Mouse (Mus musculus) CH12.LX (cell line): ENCODE results near the gene Rbm25. TPM values are rescaled to one million over a fixed set of nuclear protein-coding genes. Genes with fewer than 3 reads are reported as not detected.

Experiments
- DNase-seq: peaks from one replicate; pipeline ENCODE4 v3.0.0-alpha.2; 2013; ENCODE audit errors: extremely low read depth
- H3K27ac ChIP-seq: 2 replicates; pipeline ENCODE4 v1.5.1; 2012; ENCODE audit warnings: low read depth, mild to moderate bottlenecking, control low read depth, moderate library complexity; ENCODE audit not compliant: insufficient read depth
- H3K27me3 ChIP-seq: replicated peaks from 2 replicates; pipeline ENCODE3; 2012; ENCODE audit warnings: inconsistent platforms
- H3K36me3 ChIP-seq, 2 experiments: replicated peaks in 1 of 2; 2 replicates each; pipeline versions ENCODE3 to v1.6.1; 2012; ENCODE audit warnings: inconsistent platforms in 1 of 2, low read length in 1 of 2, mild to moderate bottlenecking in 1 of 2, mixed read lengths in 1 of 2, moderate library complexity in 1 of 2; ENCODE audit not compliant: control insufficient read depth in 1 of 2, insufficient read depth in 1 of 2
- H3K4me1 ChIP-seq, 2 experiments: 2 replicates each; pipeline ENCODE4 v1.6.1; 2012; ENCODE audit warnings: inconsistent platforms in 1 of 2, moderate library complexity in 1 of 2; ENCODE audit not compliant: insufficient read depth in 2 of 2, control insufficient read depth in 1 of 2
- H3K4me2 ChIP-seq: 2 replicates; pipeline ENCODE4 v1.6.1; 2012; ENCODE audit warnings: low read depth, mild to moderate bottlenecking, control low read depth; ENCODE audit not compliant: poor library complexity, insufficient read depth, severe bottlenecking
- H3K4me3 ChIP-seq, 3 experiments: fragments of 150-350 bp in 1 of 3; sonication (generic) in 1 of 3; replicated peaks in 1 of 3; 2 replicates each; pipeline versions ENCODE3 to v1.5.1; 2011 to 2012; ENCODE audit warnings: low read depth in 2 of 3, low read length in 2 of 3, mild to moderate bottlenecking in 2 of 3, moderate library complexity in 2 of 3, control low read depth in 1 of 3, improper control_type of control experiment in 1 of 3, inconsistent platforms in 1 of 3, mixed read lengths in 1 of 3; ENCODE audit not compliant: poor library complexity in 1 of 3
- H3K79me2 ChIP-seq: replicated peaks from 2 replicates; pipeline ENCODE4 v1.6.1; 2012; ENCODE audit warnings: mild to moderate bottlenecking, moderate library complexity; ENCODE audit not compliant: control insufficient read depth, poor library complexity, insufficient read depth, severe bottlenecking; ENCODE audit errors: extremely low read depth
- H3K9ac ChIP-seq: 2 replicates; pipeline ENCODE4 v1.6.1; 2012; ENCODE audit warnings: low read depth, mild to moderate bottlenecking, control low read depth, moderate library complexity; ENCODE audit not compliant: insufficient read depth
- H3K9me3 ChIP-seq: replicated peaks from 2 replicates; pipeline ENCODE3; 2012; ENCODE audit warnings: low read length, inconsistent platforms, mixed read lengths
- BHLHE40 ChIP-seq: IDR thresholded peaks from 2 replicates; pipeline ENCODE4 v1.6.1; 2011; ENCODE audit warnings: mild to moderate bottlenecking, low read depth, low read length, improper control_type of control experiment
- CHD2 ChIP-seq: IDR thresholded peaks from 2 replicates; pipeline ENCODE4 v1.6.1; 2011; ENCODE audit warnings: low read length, improper control_type of control experiment
- E2F4 ChIP-seq: IDR thresholded peaks from 2 replicates; pipeline ENCODE4 v1.6.1; 2011; ENCODE audit warnings: low read depth, low read length, improper control_type of control experiment; ENCODE audit not compliant: insufficient replicate concordance
- ETS1 ChIP-seq: conservative IDR thresholded peaks from 2 replicates; pipeline ENCODE4 v1.6.1; 2012; ENCODE audit warnings: low read depth, mild to moderate bottlenecking, inconsistent platforms, low read length, improper control_type of control experiment, moderate library complexity
- HCFC1 ChIP-seq: IDR thresholded peaks from 2 replicates; pipeline ENCODE4 v1.6.1; 2012; ENCODE audit warnings: low read depth, mild to moderate bottlenecking, inconsistent platforms, low read length, improper control_type of control experiment
- JUND ChIP-seq: conservative IDR thresholded peaks from 2 replicates; pipeline ENCODE4 v1.6.1; 2011; ENCODE audit warnings: low read depth, low read length, improper control_type of control experiment
- MAFK ChIP-seq: IDR thresholded peaks from 2 replicates; pipeline ENCODE4 v1.6.1; 2011; ENCODE audit warnings: low read length, improper control_type of control experiment; ENCODE audit not compliant: insufficient replicate concordance
- MAX ChIP-seq: IDR thresholded peaks from 2 replicates; pipeline ENCODE4 v1.6.1; 2011; ENCODE audit warnings: low read length, improper control_type of control experiment
- MAZ ChIP-seq: IDR thresholded peaks from 2 replicates; pipeline ENCODE4 v1.6.1; 2012; ENCODE audit warnings: low read depth, mild to moderate bottlenecking, inconsistent platforms, low read length, improper control_type of control experiment, moderate library complexity
- MEF2A ChIP-seq: IDR thresholded peaks from 2 replicates; pipeline ENCODE4 v1.6.1; 2014; ENCODE audit warnings: low read depth, mild to moderate bottlenecking, inconsistent platforms, low read length, improper control_type of control experiment, borderline replicate concordance
- MXI1 ChIP-seq: IDR thresholded peaks from 2 replicates; pipeline ENCODE4 v1.6.1; 2011; ENCODE audit warnings: mild to moderate bottlenecking, low read depth, low read length, improper control_type of control experiment
- NELFE ChIP-seq: IDR thresholded peaks from 2 replicates; pipeline ENCODE4 v1.6.1; 2011; ENCODE audit warnings: low read depth, low read length, improper control_type of control experiment
- POLR2AphosphoS2 ChIP-seq: IDR thresholded peaks from 2 replicates; pipeline ENCODE4 v1.6.1; 2011; ENCODE audit warnings: low read depth, low read length, improper control_type of control experiment
- RAD21 ChIP-seq: IDR thresholded peaks from 2 replicates; pipeline ENCODE4 v1.6.1; 2011; ENCODE audit warnings: low read depth, mild to moderate bottlenecking, low read length, improper control_type of control experiment, moderate library complexity
- RCOR1 ChIP-seq: conservative IDR thresholded peaks from 2 replicates; pipeline ENCODE4 v1.6.1; 2012; ENCODE audit warnings: low read depth, mild to moderate bottlenecking, inconsistent platforms, low read length, improper control_type of control experiment
- TBP ChIP-seq: conservative IDR thresholded peaks from 2 replicates; pipeline ENCODE4 v1.6.1; 2011; ENCODE audit warnings: low read depth, low read length, improper control_type of control experiment
- TCF12 ChIP-seq: IDR thresholded peaks from 2 replicates; pipeline ENCODE4 v1.6.1; 2014; ENCODE audit warnings: low read depth, mild to moderate bottlenecking, inconsistent platforms, low read length, improper control_type of control experiment
- UBTF ChIP-seq: IDR thresholded peaks from 2 replicates; pipeline ENCODE4 v1.6.1; 2012; ENCODE audit warnings: low read depth, mild to moderate bottlenecking, inconsistent platforms, low read length, improper control_type of control experiment, moderate library complexity
- USF2 ChIP-seq: conservative IDR thresholded peaks from 2 replicates; pipeline ENCODE4 v1.6.1; 2011; ENCODE audit warnings: low read depth, low read length, improper control_type of control experiment
- ZC3H11A ChIP-seq: IDR thresholded peaks from 2 replicates; pipeline ENCODE4 v1.6.1; 2012; ENCODE audit warnings: low read depth, mild to moderate bottlenecking, inconsistent platforms, low read length, improper control_type of control experiment
- ZNF384 ChIP-seq: IDR thresholded peaks from 2 replicates; pipeline ENCODE4 v1.6.1; 2012; ENCODE audit warnings: low read depth, low read length, improper control_type of control experiment, inconsistent platforms
- dilution Hi-C: fragments of 300-500 bp; cut with MboI; formaldehyde crosslinking; loops from 2 replicates; pipeline ENCODE4 v1.14.3; 2020; ENCODE audit warnings: low sequenced_read_pairs; ENCODE audit not compliant: extremely low pct_unique_long_range_greater_than_20kb, extremely low pct_ligation_motif_present
- in situ Hi-C: fragments of 300-500 bp; cut with MboI; formaldehyde crosslinking; loops from 3 replicates; pipeline ENCODE4 v1.14.3; 2019; ENCODE audit warnings: low sequenced_read_pairs, low pct_ligation_motif_present, low pct_unique_long_range_greater_than_20kb, mixed read lengths
- polyA plus RNA-seq: library from polyadenylated mRNA; unstranded; fragments of >175 nt; gene quantifications from 2 replicates; pipeline ENCODE4 v1.2.1, GENCODE M21; 2012; ENCODE audit warnings: low read depth; ENCODE audit not compliant: insufficient read length
- total RNA-seq, 2 experiments: library from RNA; depleted of rRNA; stranded (reverse); fragments of 300-350 nt in 1 of 2; fragments of >200 nt in 1 of 2; gene quantifications; 2 replicates each; pipeline ENCODE4 v1.2.3; 2012 to 2014

The Rbm25 gene
- total and polyA plus RNA-seq, 3 experiments: 58.6 to 227 (median 97.5) TPM

DNA sequence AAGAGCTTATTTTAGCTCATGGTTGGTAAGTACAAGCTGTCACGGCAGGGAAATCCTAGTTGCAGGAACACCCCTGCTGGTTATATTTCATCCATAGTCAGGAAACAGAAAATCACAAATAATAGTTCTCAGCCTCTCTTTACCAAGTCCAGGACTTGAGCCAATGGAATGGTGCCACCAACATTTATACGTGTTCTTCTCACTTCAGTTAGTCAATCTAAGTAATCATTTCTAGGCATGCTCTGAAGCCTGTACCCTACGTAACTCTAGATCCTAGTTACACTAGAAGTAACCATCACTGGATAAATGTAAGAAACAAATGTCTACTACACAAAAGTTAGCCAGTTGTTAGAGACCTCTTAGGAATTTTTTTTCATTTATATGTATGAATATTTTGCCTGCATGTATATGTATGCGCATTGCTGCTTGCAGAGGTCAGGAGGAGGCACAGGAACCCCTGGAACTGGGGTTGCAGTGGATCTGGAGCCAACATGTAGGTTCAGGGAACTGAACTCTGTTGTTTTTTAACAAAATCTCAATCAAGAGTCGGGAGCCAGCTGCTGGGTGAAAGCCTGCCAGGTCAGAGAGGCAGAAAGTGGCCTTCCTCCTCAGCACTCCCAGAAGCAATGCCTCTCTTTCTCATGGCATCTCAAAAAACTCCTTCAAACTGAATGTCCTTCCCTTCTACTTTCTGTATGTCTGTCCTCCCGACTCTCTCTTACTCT is 8.8 kb upstream of the Rbm25 start:
- dilution Hi-C loops: no loop called here
- H3K4me2 ChIP-seq: no peak overlapping the region
- H3K4me1 ChIP-seq: no peaks in the 10 kb centered on the region
- no peak for DNase-seq
- no peak overlapping the region for H3K4me3 ChIP-seq
- H3K27ac ChIP-seq: no peak overlapping the region
- H3K27me3 ChIP-seq: no peaks in the 10 kb centered on the region
- H3K79me2 ChIP-seq: no peaks in the 10 kb centered on the region
- no peak for TF ChIP-seq TBP
- TF ChIP-seq MXI1: no peak
- no peak for TF ChIP-seq ZC3H11A
- TF ChIP-seq E2F4: no peak
- no peak for TF ChIP-seq JUND
- no peak for TF ChIP-seq MEF2A
- TF ChIP-seq RCOR1: no peak
- TF ChIP-seq UBTF: no peak
- no peak for TF ChIP-seq USF2
- TF ChIP-seq ZNF384: no peak
- TF ChIP-seq MAZ: no peak
- TF ChIP-seq ETS1: no peak
- TF ChIP-seq, all 38 proteins: peak for 0
- H3K9ac ChIP-seq: no peak overlapping the region
- no peaks in the 10 kb centered on the region for H3K9me3 ChIP-seq
- in situ Hi-C loops: no loop called here
- H3K36me3 ChIP-seq: no peaks in the 10 kb centered on the region

GRCm38 (mm10) chr12:83624321-83624720 is 6.7 kb upstream of the Rbm25 start:
- Histone ChIP-seq H3K79me2 (no peaks in the 10 kb centered on the region), H3K4me2 (no peak overlapping the region), H3K27me3 (no peaks in the 10 kb centered on the region), H3K9ac (no peak overlapping the region), H3K4me1 (no peaks in the 10 kb centered on the region), H3K4me3 (no peak overlapping the region), H3K9me3 (no peaks in the 10 kb centered on the region), H3K27ac (no peak overlapping the region), H3K36me3 (no peaks in the 10 kb centered on the region)
- dilution Hi-C loops (no loop called here), in situ Hi-C loops (no loop called here)
- TF ChIP-seq E2F4 (no peak), MAFK (no peak), TCF12 (no peak), HCFC1 (no peak), ETS1 (no peak), NELFE (no peak), RAD21 (no peak), BHLHE40 (no peak), POLR2AphosphoS2 (no peak), ZNF384 (no peak), CHD2 (no peak), ZC3H11A (no peak), MXI1 (no peak), TBP (no peak), MAZ (no peak), MAX (no peak)
- DNase-seq: no peak
